Mouse (Mus musculus) intestine, postnatal 0 days (tissue): ENCODE measurements around the gene Yipf1. TPM values are rescaled to one million over a fixed set of nuclear protein-coding genes. Genes with fewer than 3 reads are reported as not detected.

Experiments used
- ATAC-seq: fragments of 200-750 bp; cut with Nextera tagmentation; 2 replicates; pipeline ENCODE4 v1.8.0; 2017; ENCODE audit warnings: mild to moderate bottlenecking, moderate TSS enrichment, moderate library complexity
- H3K27ac ChIP-seq: fragments of 300-500 bp; sonication (generic); 2 replicates; pipeline ENCODE4 v1.5.1; 2014; ENCODE audit warnings: mild to moderate bottlenecking, low read depth, low read length, moderate library complexity
- H3K27me3 ChIP-seq: fragments of 300-500 bp; sonication (generic); replicated peaks from 2 replicates; pipeline ENCODE4 v1.6.1; 2014; ENCODE audit warnings: low read length, mixed read lengths; ENCODE audit not compliant: control insufficient read depth, insufficient read depth
- H3K36me3 ChIP-seq: fragments of 300-500 bp; sonication (generic); 2 replicates; pipeline ENCODE4 v1.6.1; 2014; ENCODE audit warnings: mild to moderate bottlenecking, moderate library complexity; ENCODE audit not compliant: control insufficient read depth, insufficient read depth
- H3K4me1 ChIP-seq: fragments of 300-500 bp; sonication (generic); replicated peaks from 2 replicates; pipeline ENCODE4 v1.6.1; 2014; ENCODE audit warnings: antibody characterized with exemption, low read length, mixed read lengths; ENCODE audit not compliant: control insufficient read depth, insufficient read depth
- H3K4me2 ChIP-seq: fragments of 300-500 bp; sonication (generic); replicated peaks from 2 replicates; pipeline ENCODE4 v1.6.1; 2014; ENCODE audit warnings: low read depth, mild to moderate bottlenecking, moderate library complexity
- H3K4me3 ChIP-seq: fragments of 300-500 bp; sonication (generic); 2 replicates; pipeline ENCODE4 v1.5.1; 2014; ENCODE audit warnings: low read depth, low read length
- H3K9ac ChIP-seq: fragments of 300-500 bp; sonication (generic); 2 replicates; pipeline ENCODE4 v1.6.1; 2014; ENCODE audit warnings: mild to moderate bottlenecking, low read depth, low read length
- H3K9me3 ChIP-seq: fragments of 300-500 bp; sonication (generic); 2 replicates; pipeline ENCODE4 v1.6.1; 2016; ENCODE audit warnings: mixed run types; ENCODE audit not compliant: control insufficient read depth
- CTCF ChIP-seq: sonication (generic); IDR thresholded peaks from 2 replicates; pipeline ENCODE4 v1.5.1; 2016; ENCODE audit warnings: low read depth, mild to moderate bottlenecking, control low read depth, antibody characterized with exemption, moderate library complexity
- WGBS: fragments of 180-500 bp; shearing (Covaris S2); extraction: QIAGEN DNeasy Blood & Tissue Kit; methylation state at CpG from one replicate; pipeline ENCODE4 v1.1.7; 2014; 5-methylcytosine and 5-hydroxymethylcytosine counted together
- polyA plus RNA-seq: library from polyadenylated mRNA; unstranded; fragments of >200 nt; fragmentation: Nextera tagmentation; extraction: Ambion mirVana; gene quantifications from 2 replicates; pipeline ENCODE4 v1.2.1, GENCODE M21; 2015

The Yipf1 gene
- polyA plus RNA-seq, 1 experiment from 2014 or later = 127 TPM

GRCm38 (mm10) chr4:107314479-107314805 lies 279 bp downstream of the Yipf1 start:
- peak overlapping the region; percentile 58 for H3K4me3 ChIP-seq
- H3K4me1 ChIP-seq = no peaks in the 10 kb centered on the region
- H3K9ac ChIP-seq = peak overlapping the region; percentile 64
- H3K4me2 ChIP-seq = peak overlapping the region; percentile 82
- 5% methylated on average over 7 of the region's 7 CpGs for WGBS
- ATAC-seq = no peak; the same call in 1 of the 2 replicates
- H3K36me3 ChIP-seq = peaks cover 23% of the 10 kb centered on the region
- H3K27ac ChIP-seq = peak overlapping the region; percentile 71
- no peaks in the 10 kb centered on the region for H3K9me3 ChIP-seq
- no peak for TF ChIP-seq CTCF
- H3K27me3 ChIP-seq = no peaks in the 10 kb centered on the region

- WGBS = 78% methylated on average over 8 of the region's 8 CpGs
- Histone ChIP-seq H3K4me1 (no peaks in the 10 kb centered on the region), H3K36me3 (peaks cover 36% of the 10 kb centered on the region), H3K27ac (no peak overlapping the region), H3K4me3 (no peak overlapping the region), H3K4me2 (no peak overlapping the region), H3K9ac (no peak overlapping the region), H3K27me3 (no peaks in the 10 kb centered on the region), H3K9me3 (no peaks in the 10 kb centered on the region)
- TF ChIP-seq CTCF = no peak
- no peak for ATAC-seq
These were observed 4.5 kb downstream of the Yipf1 start for GRCm38 (mm10) chr4:107318646-107319045.

GRCm38 (mm10) chr4:107321041-107321440 lies 6.9 kb downstream of the Yipf1 start:
- Histone ChIP-seq H3K9ac (no peak overlapping the region), H3K36me3 (peaks cover 47% of the 10 kb centered on the region), H3K4me3 (no peak overlapping the region), H3K27ac (no peak overlapping the region; the same call in 1 of the 2 replicates), H3K27me3 (no peaks in the 10 kb centered on the region), H3K4me2 (no peak overlapping the region), H3K9me3 (no peaks in the 10 kb centered on the region), H3K4me1 (no peaks in the 10 kb centered on the region)
- ATAC-seq = no peak
- TF ChIP-seq CTCF = no peak
- 76% methylated on average over 2 of the region's 2 CpGs for WGBS

- Histone ChIP-seq H3K27ac (0 out of 2 replicates have a peak overlapping the region, but pooled peaks have one; percentile 1), H3K4me1 (no peaks in the 10 kb centered on the region), H3K4me2 (no peak overlapping the region; the same call in 1 of the 2 replicates), H3K9ac (no peak overlapping the region), H3K9me3 (no peaks in the 10 kb centered on the region), H3K36me3 (peaks cover 38% of the 10 kb centered on the region), H3K27me3 (no peaks in the 10 kb centered on the region), H3K4me3 (no peak overlapping the region)
- 78% methylated on average over 2 of the region's 2 CpGs for WGBS
- peak; percentile 59 for ATAC-seq
- no peak for TF ChIP-seq CTCF
These were observed 8.9 kb downstream of the Yipf1 start for GRCm38 (mm10) chr4:107323113-107323512.

GRCm38 (mm10) chr4:107328530-107328929 lies 14.4 kb downstream of the Yipf1 start:
- WGBS = 43% methylated on average over 8 of the region's 8 CpGs
- H3K27ac ChIP-seq = peak overlapping the region; percentile 17; the same call in 1 of the 2 replicates
- H3K9me3 ChIP-seq = no peaks in the 10 kb centered on the region
- no peaks in the 10 kb centered on the region for H3K27me3 ChIP-seq
- TF ChIP-seq CTCF = no peak
- no peak overlapping the region for H3K4me2 ChIP-seq
- no peaks in the 10 kb centered on the region for H3K4me1 ChIP-seq
- no peak overlapping the region for H3K9ac ChIP-seq
- peaks cover 11% of the 10 kb centered on the region; the same call in 1 of the 2 replicates for H3K36me3 ChIP-seq
- ATAC-seq = peak; percentile 82
- H3K4me3 ChIP-seq = no peak overlapping the region

DNA sequence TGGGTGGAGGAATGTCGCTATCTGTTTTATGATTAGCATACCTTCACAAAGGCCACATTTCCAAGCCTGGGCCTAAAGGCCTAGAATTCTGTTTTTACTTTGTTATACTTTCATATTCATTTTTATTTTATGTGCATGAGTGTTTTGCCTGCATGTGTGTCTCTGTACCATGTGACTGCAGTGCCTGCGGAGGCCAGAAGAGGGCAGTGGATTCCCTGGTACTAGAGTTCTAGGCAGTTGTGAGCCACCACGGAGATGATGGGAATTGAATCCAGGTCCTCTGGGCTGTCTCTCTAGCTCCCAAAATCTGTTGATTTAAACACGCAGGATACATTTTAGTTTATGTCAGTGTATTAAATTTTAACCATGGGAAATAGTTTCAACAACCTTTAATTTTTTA lies 19.4 kb downstream of the Yipf1 start:
- H3K27me3 ChIP-seq = no peaks in the 10 kb centered on the region
- peaks cover 3% of the 10 kb centered on the region; the same call in 1 of the 2 replicates for H3K4me1 ChIP-seq
- no peak overlapping the region for H3K4me3 ChIP-seq
- ATAC-seq = no peak
- no peak overlapping the region for H3K9ac ChIP-seq
- peaks cover 16% of the 10 kb centered on the region; the same call in 1 of the 2 replicates for H3K36me3 ChIP-seq
- no peak overlapping the region for H3K27ac ChIP-seq
- peak; percentile 49 for TF ChIP-seq CTCF
- H3K9me3 ChIP-seq = no peaks in the 10 kb centered on the region
- no peak overlapping the region for H3K4me2 ChIP-seq
- WGBS = 92% methylated on average over 4 of the region's 4 CpGs

- Histone ChIP-seq H3K36me3 (peaks cover 19% of the 10 kb centered on the region; the same call in 1 of the 2 replicates), H3K9me3 (no peaks in the 10 kb centered on the region), H3K9ac (no peak overlapping the region), H3K4me3 (no peak overlapping the region), H3K4me1 (peaks cover 3% of the 10 kb centered on the region; the same call in 1 of the 2 replicates), H3K4me2 (no peak overlapping the region), H3K27me3 (no peaks in the 10 kb centered on the region), H3K27ac (no peak overlapping the region)
- TF ChIP-seq CTCF = no peak
- WGBS = 79% methylated on average over 8 of the region's 8 CpGs
- no peak for ATAC-seq
These were observed 22.2 kb downstream of the Yipf1 start for GRCm38 (mm10) chr4:107336356-107336755.
